Mouse (Mus musculus) G1E (cell line): ENCODE data around the gene Tax1bp3.

Experiments
- CTCF ChIP-seq: IDR thresholded peaks from 2 replicates; pipeline ENCODE4 v1.5.1; 2012; ENCODE audit warnings: low read depth, low read length, inconsistent platforms, mixed read lengths
- POLR2AphosphoS5 ChIP-seq: IDR thresholded peaks from 2 replicates; pipeline ENCODE4 v1.6.1; 2012; ENCODE audit warnings: low read depth, low read length, inconsistent platforms; ENCODE audit not compliant: insufficient replicate concordance

- no peak for TF ChIP-seq CTCF
- TF ChIP-seq POLR2AphosphoS5: no peak
Observed at GRCm38 (mm10) chr11:73172186-73172585, 4.7 kb upstream of the Tax1bp3 start.
